Mouse (Mus musculus) telencephalon, adult 2 months (tissue): Measurements from ENCODE around the gene Cphx3.
"Not testable (repeated sequence)": the region's sequence is repeated elsewhere in the genome, so short reads cannot be mapped to it uniquely, and the experiment has no call there.

Experiments used
- DNase-seq: peaks from one replicate; pipeline ENCODE4 v3.0.0-alpha.2; 2011; ENCODE audit warnings: low read depth, low spot score

The Cphx3 gene

GRCm38 (mm10) chr14:26081997-26082396 lies at the start of gene Cphx3:
Cphx3 (plus strand) TSS chr14:26082297.
- not testable (repeated sequence) for DNase-seq

- not testable (repeated sequence) for DNase-seq
Measured at GRCm38 (mm10) chr14:26034364-26034763, 47.7 kb upstream of the Cphx3 start.

GRCm38 (mm10) chr14:26035439-26035838 lies 46.7 kb upstream of the Cphx3 start:
- DNase-seq, result not testable (repeated sequence)

- DNase-seq, result not testable (repeated sequence)
Measured at GRCm38 (mm10) chr14:26042611-26043010, 39.5 kb upstream of the Cphx3 start, which contains the start of gene Gm9780. Gm9780 (minus strand) TSS chr14:26042711.

GRCm38 (mm10) chr14:26045007-26045406 lies 37.1 kb upstream of the Cphx3 start:
- DNase-seq, result not testable (repeated sequence)

- DNase-seq, result not testable (repeated sequence)
Measured at GRCm38 (mm10) chr14:26047026-26047425, 35.1 kb upstream of the Cphx3 start.

- DNase-seq, result not testable (repeated sequence)
Measured at GRCm38 (mm10) chr14:26048767-26049166, 33.3 kb upstream of the Cphx3 start.

GRCm38 (mm10) chr14:26058184-26058583 lies 23.9 kb upstream of the Cphx3 start:
- not testable (repeated sequence) for DNase-seq

- DNase-seq, result not testable (repeated sequence)
Measured at GRCm38 (mm10) chr14:26059362-26059761, 22.7 kb upstream of the Cphx3 start.

- not testable (repeated sequence) for DNase-seq
Measured at GRCm38 (mm10) chr14:26066574-26067324, 15.3 kb upstream of the Cphx3 start.

- not testable (repeated sequence) for DNase-seq
Measured at GRCm38 (mm10) chr14:26067325-26067633, 14.8 kb upstream of the Cphx3 start, which contains the start of gene Tmem254c. Tmem254c (minus strand) TSS chr14:26067355.

- DNase-seq, result not testable (repeated sequence)
Measured at GRCm38 (mm10) chr14:26076620-26077390, 5.3 kb upstream of the Cphx3 start.

GRCm38 (mm10) chr14:26081216-26081615 lies 881 bp upstream of the Cphx3 start, which contains the start of gene Cphx2:
Cphx2 (plus strand) TSS chr14:26081516.
- DNase-seq, result not testable (repeated sequence)

GRCm38 (mm10) chr14:26097622-26098021 lies 15.5 kb downstream of the Cphx3 start:
- not testable (repeated sequence) for DNase-seq

- DNase-seq, result not testable (repeated sequence)
Measured at GRCm38 (mm10) chr14:26118150-26118549, 36.1 kb downstream of the Cphx3 start, which contains the start of gene Duxbl2. Duxbl2 (plus strand) TSS chr14:26118349.

GRCm38 (mm10) chr14:26118550-26119000 lies 36.5 kb downstream of the Cphx3 start:
- DNase-seq, result not testable (repeated sequence)

GRCm38 (mm10) chr14:26119095-26119494 lies 37.0 kb downstream of the Cphx3 start:
- DNase-seq, result not testable (repeated sequence)

GRCm38 (mm10) chr14:26147095-26147494 lies 65.0 kb downstream of the Cphx3 start:
- not testable (repeated sequence) for DNase-seq

- DNase-seq, result not testable (repeated sequence)
Measured at GRCm38 (mm10) chr14:26156032-26156431, 73.9 kb downstream of the Cphx3 start.

- DNase-seq, result not testable (repeated sequence)
Measured at GRCm38 (mm10) chr14:26161156-26161555, 79.1 kb downstream of the Cphx3 start.

- DNase-seq, result not testable (repeated sequence)
Measured at GRCm38 (mm10) chr14:26162423-26162822, 80.3 kb downstream of the Cphx3 start.

- not testable (repeated sequence) for DNase-seq
Measured at GRCm38 (mm10) chr14:26165266-26165665, 83.2 kb downstream of the Cphx3 start.
